Mouse (Mus musculus) spleen, adult 2 months (tissue): ENCODE measurements around the gene 4930539E08Rik. TPM values are rescaled to one million over a fixed set of nuclear protein-coding genes. Genes with fewer than 3 reads are reported as not detected.

Source experiments
- DNase-seq, 2 experiments: peaks; one replicate each; pipeline versions ENCODE4 v3.0.0 to v3.0.0-alpha.2; 2012 to 2021; ENCODE audit warnings: low spot score in 2 of 2, low read depth in 1 of 2
- H3K27ac ChIP-seq: fragments of 200-500 bp; 2 replicates; pipeline ENCODE4 v1.5.1; 2012; ENCODE audit warnings: low read length, inconsistent platforms; ENCODE audit not compliant: insufficient read depth
- H3K27me3 ChIP-seq: fragments of 200-500 bp; 2 replicates; pipeline ENCODE4 v1.6.1; 2012; ENCODE audit warnings: mild to moderate bottlenecking, moderate library complexity, low read length, inconsistent platforms; ENCODE audit not compliant: control insufficient read depth, insufficient read depth
- H3K36me3 ChIP-seq: fragments of 200-500 bp; 2 replicates; pipeline ENCODE4 v1.6.1; 2012; ENCODE audit warnings: mild to moderate bottlenecking, low read length, inconsistent platforms; ENCODE audit not compliant: control insufficient read depth, insufficient read depth
- H3K4me1 ChIP-seq: fragments of 200-500 bp; 2 replicates; pipeline ENCODE4 v1.6.1; 2011; ENCODE audit warnings: inconsistent platforms; ENCODE audit not compliant: control insufficient read depth, insufficient read depth, insufficient read length
- H3K4me3 ChIP-seq: fragments of 200-500 bp; 2 replicates; pipeline ENCODE4 v1.5.1; 2011; ENCODE audit warnings: mild to moderate bottlenecking, inconsistent platforms; ENCODE audit not compliant: insufficient read depth, insufficient read length; ENCODE audit errors: extremely low read depth
- CTCF ChIP-seq: fragments of 200-500 bp; IDR thresholded peaks from 2 replicates; pipeline ENCODE4 v1.5.1; 2011; ENCODE audit warnings: mild to moderate bottlenecking, inconsistent platforms; ENCODE audit not compliant: insufficient read depth, insufficient read length, insufficient replicate concordance; ENCODE audit errors: extremely low read depth
- POLR2A ChIP-seq: fragments of 200-500 bp; IDR thresholded peaks from 2 replicates; pipeline ENCODE4 v1.6.1; 2011; ENCODE audit warnings: low read depth, low read length, inconsistent platforms
- WGBS: fragments of 180-500 bp; shearing (Covaris S2); methylation state at CpG from one replicate; pipeline ENCODE4 v1.1.7; 2018; 5-methylcytosine and 5-hydroxymethylcytosine counted together
- polyA plus RNA-seq: library from polyadenylated mRNA; depleted of rRNA; stranded (reverse); fragments of >200 nt; gene quantifications from 2 replicates; pipeline ENCODE4 v1.2.3, GENCODE M21; 2012

The 4930539E08Rik gene
- polyA plus RNA-seq, 1 experiment: 0.37 TPM

DNA sequence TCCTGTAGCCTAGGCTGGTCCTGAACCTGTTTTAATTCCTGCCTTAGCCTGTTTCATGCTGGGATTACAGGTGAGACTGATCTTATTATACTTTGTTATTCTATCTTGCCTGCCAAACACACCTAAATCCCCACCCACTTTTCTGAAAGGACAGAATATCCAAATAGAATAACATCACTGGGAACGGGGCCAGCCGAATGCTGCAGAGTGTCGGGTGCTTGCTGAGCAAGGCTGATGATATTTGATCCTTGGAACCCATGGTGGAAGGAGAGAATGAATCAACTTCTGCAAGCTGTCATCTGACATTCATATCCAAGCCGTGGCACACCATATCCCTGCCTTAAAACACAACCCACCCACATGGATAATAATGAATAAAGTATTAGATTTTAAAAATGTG is 33.5 kb upstream of the 4930539E08Rik start:
- H3K4me1 ChIP-seq: peaks cover 6% of the 10 kb centered on the region; the same call in 1 of the 2 replicates
- TF ChIP-seq POLR2A (no peak), CTCF (no peak)
- WGBS: 90% methylated on average over 4 of the region's 4 CpGs
- H3K4me3 ChIP-seq: no peak overlapping the region
- H3K27me3 ChIP-seq: no peaks in the 10 kb centered on the region
- no peak for DNase-seq
- H3K36me3 ChIP-seq: no peaks in the 10 kb centered on the region
- H3K27ac ChIP-seq: no peak overlapping the region

DNA sequence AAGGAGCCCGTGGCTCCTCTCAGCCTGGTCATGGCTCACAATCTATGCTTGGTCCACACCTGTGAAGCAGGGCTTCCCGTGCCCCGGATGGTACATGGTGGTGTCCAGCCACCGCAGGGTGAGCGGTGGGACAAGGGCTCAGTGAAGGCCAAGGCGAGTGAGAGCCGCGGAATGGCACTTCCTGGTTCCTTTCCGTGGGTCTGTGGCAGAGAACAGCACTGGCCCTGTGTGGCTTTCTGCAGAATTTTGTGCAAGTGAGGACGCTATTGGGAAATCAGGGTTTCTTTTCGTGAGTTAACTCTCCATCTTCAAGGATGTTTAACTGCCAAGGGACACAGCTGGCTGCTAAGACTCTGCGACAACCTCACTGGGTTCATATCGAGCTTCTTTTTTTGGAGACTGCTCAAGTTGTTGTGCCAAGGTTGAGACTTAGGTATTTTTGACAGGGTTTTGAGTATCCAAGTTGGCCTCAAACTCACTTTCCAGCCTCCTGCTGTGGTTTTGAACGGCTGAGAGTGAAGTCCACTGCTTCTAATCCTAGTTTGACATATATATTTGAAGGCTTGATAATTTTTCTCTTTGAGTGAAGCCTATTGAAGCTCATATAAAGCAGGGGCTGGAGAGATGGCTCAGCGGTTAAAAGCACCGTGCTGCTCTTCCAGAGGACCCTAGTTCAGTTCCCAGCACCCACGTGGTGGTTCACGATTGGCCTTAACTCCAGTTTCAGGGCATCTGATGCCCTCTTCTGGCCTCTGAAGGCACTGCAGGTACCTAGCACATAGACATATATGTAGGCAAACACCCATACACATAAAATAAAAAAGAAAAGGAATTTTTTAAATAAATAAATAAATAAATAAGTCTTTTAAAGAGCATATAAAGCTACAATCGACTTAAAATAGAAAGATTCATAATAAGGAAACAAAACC is 32.2 kb upstream of the 4930539E08Rik start:
- Histone ChIP-seq H3K4me3 (no peak overlapping the region), H3K27me3 (no peaks in the 10 kb centered on the region), H3K36me3 (no peaks in the 10 kb centered on the region), H3K4me1 (peaks cover 3% of the 10 kb centered on the region; the same call in 1 of the 2 replicates), H3K27ac (no peak overlapping the region)
- TF ChIP-seq CTCF: no peak
- no peak for DNase-seq
- WGBS: 93% methylated on average over 19 of the region's 19 CpGs

DNA sequence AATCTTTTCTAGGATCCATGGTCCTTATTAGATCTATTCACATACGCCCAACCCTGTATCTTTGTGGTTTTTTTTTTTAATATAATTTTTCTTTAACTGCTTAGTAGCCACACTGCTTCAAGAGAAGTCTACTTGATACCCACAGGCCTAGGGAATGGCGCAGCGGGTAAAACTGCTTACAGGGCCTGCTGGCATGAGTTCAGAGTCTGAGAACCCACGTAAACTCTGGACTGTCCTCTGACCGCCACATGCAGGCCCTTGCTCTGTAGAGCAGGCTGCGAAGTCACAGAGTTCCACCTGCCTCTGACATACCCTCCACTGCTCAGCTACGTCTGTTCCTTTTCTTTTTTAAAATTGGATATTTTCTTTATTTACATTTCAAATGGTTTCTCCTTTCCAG is 29.4 kb upstream of the 4930539E08Rik start:
- H3K4me1 ChIP-seq: no peaks in the 10 kb centered on the region
- H3K4me3 ChIP-seq: no peak overlapping the region
- 89% methylated on average over 7 of the region's 7 CpGs for WGBS
- no peak for DNase-seq
- TF ChIP-seq CTCF (no peak), POLR2A (no peak)
- no peaks in the 10 kb centered on the region for H3K36me3 ChIP-seq
- no peaks in the 10 kb centered on the region for H3K27me3 ChIP-seq
- no peak overlapping the region for H3K27ac ChIP-seq

DNA sequence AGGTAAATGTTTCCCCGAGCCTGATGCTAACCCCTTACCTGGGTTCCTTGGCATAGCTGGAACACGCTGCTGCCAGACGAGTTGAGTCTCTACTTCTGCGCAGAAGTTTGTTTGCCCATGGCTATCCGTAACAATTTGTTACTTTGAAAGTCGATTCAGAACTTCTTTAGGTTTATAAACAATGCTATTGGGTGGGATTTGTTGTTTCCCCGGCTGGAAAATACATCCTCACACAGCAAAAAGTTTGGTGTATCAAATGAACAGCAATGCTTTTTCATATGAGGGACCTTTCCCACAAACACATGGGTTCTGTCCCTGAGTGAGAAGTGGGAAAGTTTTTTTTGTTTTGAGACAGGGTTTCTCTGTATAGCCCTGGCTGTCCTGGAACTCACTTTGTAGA is 28.6 kb upstream of the 4930539E08Rik start, which contains the start of gene Pxt1:
Gene Pxt1 (minus strand): TSS at position 101 of the 400 bp plus-strand sequence.
- no peaks in the 10 kb centered on the region for H3K27me3 ChIP-seq
- no peak for DNase-seq
- 90% methylated on average over 7 of the region's 7 CpGs for WGBS
- H3K4me1 ChIP-seq: no peaks in the 10 kb centered on the region
- H3K36me3 ChIP-seq: no peaks in the 10 kb centered on the region
- no peak within 1 kb of the TSS for H3K4me3 ChIP-seq
- no peak within 1 kb of the TSS for H3K27ac ChIP-seq
- no peak for TF ChIP-seq POLR2A
- TF ChIP-seq CTCF: no peak

DNA sequence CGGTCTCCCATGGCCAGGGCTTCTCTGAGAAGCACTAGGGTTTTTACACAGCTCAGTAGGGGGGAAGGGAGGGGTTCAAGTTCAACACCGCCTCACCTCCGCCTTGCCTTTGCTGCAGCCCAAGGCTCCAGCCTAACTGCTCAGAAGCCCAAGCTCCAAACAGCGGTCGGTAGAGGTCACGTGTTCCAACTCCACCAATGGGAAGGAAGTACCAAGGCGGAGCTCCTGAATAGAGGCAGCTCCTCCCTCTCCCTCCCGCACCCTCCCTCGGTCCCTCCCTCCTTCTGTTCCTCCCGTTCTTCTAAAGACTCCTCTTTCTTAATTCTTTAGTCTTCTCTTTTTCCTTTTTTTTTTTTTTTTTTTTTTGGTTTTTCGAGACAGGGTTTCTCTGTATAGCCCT is 27.0 kb upstream of the 4930539E08Rik start:
- TF ChIP-seq POLR2A: no peak
- no peak for TF ChIP-seq CTCF
- H3K27me3 ChIP-seq: no peaks in the 10 kb centered on the region
- no peak for DNase-seq
- H3K36me3 ChIP-seq: no peaks in the 10 kb centered on the region
- H3K4me3 ChIP-seq: no peak overlapping the region
- H3K4me1 ChIP-seq: no peaks in the 10 kb centered on the region
- WGBS: 82% methylated on average over 10 of the region's 11 CpGs
- no peak overlapping the region for H3K27ac ChIP-seq

DNA sequence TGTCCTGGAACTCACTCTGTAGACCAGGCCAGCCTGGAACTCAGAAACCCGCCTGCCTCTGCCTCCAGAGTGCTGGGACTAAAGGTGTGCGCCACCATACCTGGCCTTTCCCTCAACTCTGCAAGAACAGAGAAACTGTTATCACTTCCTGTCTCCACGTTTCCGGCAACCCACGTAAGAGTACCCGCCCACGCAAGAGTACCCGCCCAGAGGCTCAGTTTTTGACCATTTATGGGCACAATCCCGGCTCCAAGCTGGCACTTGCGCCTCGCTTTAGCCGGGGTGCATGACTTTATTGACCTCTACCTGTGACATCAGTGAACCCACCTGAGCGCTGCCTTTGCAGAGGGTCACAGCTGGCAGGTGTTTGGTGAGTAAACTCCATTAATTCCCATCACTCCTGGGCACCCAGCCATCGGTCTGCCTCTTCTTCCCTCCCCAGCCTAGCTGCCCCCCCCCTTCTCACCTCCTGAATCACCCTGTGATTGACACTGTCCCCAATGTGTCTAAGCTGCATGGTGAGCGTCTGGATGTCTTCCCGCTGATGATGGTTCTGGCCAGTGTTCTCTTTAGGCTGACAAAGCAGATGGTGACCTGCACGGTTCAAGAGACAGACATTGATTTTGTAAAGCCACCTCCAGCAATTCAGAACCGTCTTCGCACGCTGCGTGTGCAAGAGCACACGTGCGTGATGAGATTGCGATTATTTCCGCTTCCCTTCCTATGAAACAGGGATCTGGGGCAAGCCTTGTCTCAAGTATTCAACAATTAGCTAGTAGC is 25.8 kb upstream of the 4930539E08Rik start:
- H3K27me3 ChIP-seq: no peaks in the 10 kb centered on the region
- no peak overlapping the region for H3K27ac ChIP-seq
- TF ChIP-seq POLR2A (no peak), CTCF (no peak)
- H3K36me3 ChIP-seq: no peaks in the 10 kb centered on the region
- H3K4me3 ChIP-seq: no peak overlapping the region
- no peak for DNase-seq
- 85% methylated on average over 25 of the region's 25 CpGs for WGBS
- no peaks in the 10 kb centered on the region for H3K4me1 ChIP-seq

DNA sequence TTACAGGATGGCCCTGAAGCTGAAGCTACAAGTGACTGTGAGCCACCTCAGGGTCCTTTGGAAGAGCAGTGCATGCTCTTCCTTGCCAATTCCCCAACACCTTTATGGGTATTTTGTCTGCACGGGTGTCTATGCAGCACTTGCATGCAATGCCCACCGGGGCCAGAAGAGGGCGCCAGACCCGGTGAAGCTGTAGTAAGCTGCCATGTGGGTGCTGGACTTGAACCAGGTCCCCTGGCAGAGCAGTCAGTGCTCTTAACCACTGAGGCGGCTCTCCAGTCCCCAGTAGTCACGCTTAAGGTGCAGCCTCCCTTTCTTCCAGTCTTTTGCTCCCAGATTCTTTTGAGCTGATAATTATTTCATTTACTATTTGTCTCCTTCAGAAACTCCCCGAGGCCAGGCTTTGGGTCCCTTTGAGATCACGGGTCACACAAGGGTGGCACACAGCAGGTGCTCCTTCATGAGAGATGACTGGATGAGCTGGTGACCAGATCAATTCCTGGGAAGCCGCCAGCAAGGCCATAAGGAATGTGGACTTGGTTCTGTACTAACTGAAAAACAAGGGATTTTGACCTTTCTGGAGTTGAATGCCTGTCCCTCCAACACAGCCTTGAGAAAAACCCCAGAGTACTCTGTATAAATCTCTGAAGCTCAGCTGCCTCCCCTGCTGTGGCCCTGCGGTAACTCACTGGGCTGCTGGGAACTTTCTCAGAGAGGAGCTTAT is 21.7 kb upstream of the 4930539E08Rik start:
- Histone ChIP-seq H3K4me3 (no peak overlapping the region), H3K36me3 (no peaks in the 10 kb centered on the region), H3K27ac (no peak overlapping the region), H3K4me1 (no peaks in the 10 kb centered on the region), H3K27me3 (no peaks in the 10 kb centered on the region)
- WGBS: 77% methylated on average over 10 of the region's 10 CpGs
- peak; percentile 17 to 40 for DNase-seq
- no peak for TF ChIP-seq POLR2A
- peak; percentile 69; the same call in 1 of the 2 replicates for TF ChIP-seq CTCF
